Mouse (Mus musculus) retina, postnatal 7 days (tissue): ENCODE data around the gene Dclre1b.
A peak's percentile ranks its signal among the peaks of the same experiment; 100 is the strongest.
"Not testable (repeated sequence)": the region's sequence is repeated elsewhere in the genome, so short reads cannot be mapped to it uniquely, and the experiment has no call there.

Experiments used
- DNase-seq: peaks from one replicate; pipeline ENCODE4 v3.0.0-alpha.2; 2012; ENCODE audit warnings: low read depth, low spot score

The Dclre1b gene

GRCm38 (mm10) chr3:103808891-103809798 is at the start of gene Dclre1b, which contains the start of the genes Ap4b1 and Gm43064:
Gene Dclre1b (minus strand): TSS chr3:103809444.
Gene Ap4b1 (plus strand): TSS chr3:103809520.
Gene Gm43064 (plus strand): TSS chr3:103809573.
- peak; percentile 93 for DNase-seq

- no peak for DNase-seq
Measured at GRCm38 (mm10) chr3:103857977-103858563, 48.8 kb upstream of the Dclre1b start.

GRCm38 (mm10) chr3:103857036-103857805 is 48.0 kb upstream of the Dclre1b start:
- no peak for DNase-seq

- DNase-seq = no peak
Measured at GRCm38 (mm10) chr3:103853804-103854203, 44.6 kb upstream of the Dclre1b start.

- no peak for DNase-seq
Measured at GRCm38 (mm10) chr3:103852565-103853299, 43.5 kb upstream of the Dclre1b start.

GRCm38 (mm10) chr3:103851882-103852281 is 42.6 kb upstream of the Dclre1b start:
- DNase-seq = no peak

- DNase-seq = no peak
Measured at GRCm38 (mm10) chr3:103851481-103851880, 42.2 kb upstream of the Dclre1b start.

GRCm38 (mm10) chr3:103850644-103851363 is 41.6 kb upstream of the Dclre1b start:
- DNase-seq = no peak

- DNase-seq = not testable (repeated sequence)
Measured at GRCm38 (mm10) chr3:103840946-103841345, 31.7 kb upstream of the Dclre1b start.

- DNase-seq = not testable (repeated sequence)
Measured at GRCm38 (mm10) chr3:103840195-103840594, 31.0 kb upstream of the Dclre1b start.

GRCm38 (mm10) chr3:103839711-103840110 is 30.5 kb upstream of the Dclre1b start:
- no peak for DNase-seq

GRCm38 (mm10) chr3:103836453-103836852 is 27.2 kb upstream of the Dclre1b start:
- no peak for DNase-seq

GRCm38 (mm10) chr3:103835951-103836310 is 26.7 kb upstream of the Dclre1b start:
- no peak for DNase-seq

- DNase-seq = no peak
Measured at GRCm38 (mm10) chr3:103835272-103835950, 26.2 kb upstream of the Dclre1b start.

GRCm38 (mm10) chr3:103834001-103834400 is 24.8 kb upstream of the Dclre1b start:
- no peak for DNase-seq

- no peak for DNase-seq
Measured at GRCm38 (mm10) chr3:103832426-103832825, 23.2 kb upstream of the Dclre1b start, which contains the start of gene Bcl2l15. Gene Bcl2l15 (plus strand): TSS chr3:103832601.

GRCm38 (mm10) chr3:103831146-103831545 is 21.9 kb upstream of the Dclre1b start:
- DNase-seq = no peak

- not testable (repeated sequence) for DNase-seq
Measured at GRCm38 (mm10) chr3:103830681-103831080, 21.4 kb upstream of the Dclre1b start.

- no peak for DNase-seq
Measured at GRCm38 (mm10) chr3:103829036-103829435, 19.8 kb upstream of the Dclre1b start.

GRCm38 (mm10) chr3:103827548-103827947 is 18.3 kb upstream of the Dclre1b start:
- DNase-seq = no peak
